Comparison of ENCODE assay signal across 12 mouse cellular contexts in the genomic region with DNA sequence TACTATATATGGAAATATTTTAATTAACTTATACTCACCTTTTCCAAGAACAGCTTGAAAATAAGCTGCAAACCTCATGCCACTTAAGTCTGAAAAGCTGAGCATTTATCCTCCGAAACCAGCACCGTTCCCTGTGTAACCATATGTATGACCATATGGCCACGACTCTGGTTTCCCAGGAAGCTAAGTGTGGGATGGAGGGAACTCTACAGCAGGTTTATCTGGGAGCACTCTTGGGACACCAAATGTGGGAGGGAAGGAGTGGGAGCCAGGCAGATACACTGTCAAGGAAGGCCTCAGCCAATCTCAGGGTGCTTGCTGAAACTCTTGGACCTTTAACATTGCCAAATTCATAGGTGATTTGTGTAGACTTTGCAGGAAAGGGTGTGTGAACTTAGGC. TPM values are rescaled to one million over a fixed set of nuclear protein-coding genes. Genes with fewer than 3 reads are reported as not detected.
DNase-seq lines count a peak whose midpoint lies in the region; ATAC-seq and TF ChIP-seq lines count a peak whose summit lies in the region.
"Had no signal": no experiment of that assay in that cellular context is flagged by ENCODE, and none has a peak within 500 bp of the region (broad histone marks: within the 10 kb centered on the region; RNA-seq: fewer than 3 reads in every experiment).

No protein-coding gene starts in this region.

- ATAC-seq in frontal cortex, adult (ENCODE audit: low TSS enrichment), result peak; percentile 69

- no peak for TF ChIP-seq POLR2A in brain, embryonic 14.5 days (IDR thresholded peaks at IDR 0.05; ENCODE audit: borderline replicate concordance, extremely low read depth, insufficient read depth, insufficient read length, poor library complexity, severe bottlenecking)

- peak; percentile 34 for DNase-seq in brain, embryonic 14.5 days (ENCODE audit: low read depth)
- peak; percentile 42 to 51 for DNase-seq in layer of hippocampus, postnatal 36 days
- peak; percentile 53 to 80 for DNase-seq in right cerebral cortex, postnatal 10 days (ENCODE audit: low spot score in 2 of 2)
- DNase-seq in T-cell, adult 2 months (ENCODE audit: low spot score), result no peak
- no peak for DNase-seq in thymus, adult 18-20 months
- no peak for DNase-seq in kidney, postnatal 10 days
- DNase-seq: cerebellum, adult 11 months; cerebellum, postnatal 14 days; gastrocnemius, postnatal 36 days; kidney, adult 2 months; lung, postnatal 10 days had no signal

- no peak for TF ChIP-seq CTCF in brain, embryonic 14.5 days (IDR thresholded peaks at IDR 0.05; ENCODE audit: borderline replicate concordance, extremely low read depth, insufficient read depth, insufficient read length)

RNA-seq across cellular contexts. Expression of a gene that starts 2.5 kb away (rescaled TPM):
- 8.0 and 12.3 TPM in 2 replicates for polyA plus RNA-seq in brain, embryonic 14.5 days (2012; rRNA removed)
- total RNA-seq in layer of hippocampus, postnatal 36 days (2021), result 10 to 100 TPM; 15.0 to 15.8 TPM

RNA-seq across cellular contexts. Expression of a gene that starts 29.4 kb away (rescaled TPM):
- 334 and 357 TPM in 2 replicates for polyA plus RNA-seq in brain, embryonic 14.5 days (2012; rRNA removed)
- total RNA-seq in layer of hippocampus, postnatal 36 days (2021), result 100 to 1,000 TPM; 256 to 257 TPM

RNA-seq across cellular contexts. Expression of a gene that starts 29.5 kb away (rescaled TPM):
- 15.9 and 17.8 TPM in 2 replicates for polyA plus RNA-seq in brain, embryonic 14.5 days (2012; rRNA removed)
- total RNA-seq in layer of hippocampus, postnatal 36 days (2021), result 10 to 100 TPM; 12.4 TPM

Comparison
In these comparisons a context has a peak if more than half of its experiments do, and no peak if none do; other contexts are left out.
1. DNase-seq: peak in brain, embryonic 14.5 days (single experiment), layer of hippocampus, postnatal 36 days (2 of 2) and right cerebral cortex, postnatal 10 days (2 of 2); none in T-cell, adult 2 months (single experiment), thymus, adult 18-20 months (0 of 2) and kidney, postnatal 10 days (single experiment).